Mouse (Mus musculus) cerebral cortex, adult 2 months (tissue): ENCODE data around the gene Tnn.

Source experiments
- WGBS: fragments of 180-500 bp; shearing (Covaris S2); methylation state at CpG from one replicate; pipeline ENCODE4 v1.1.7; 2018; 5-methylcytosine and 5-hydroxymethylcytosine counted together

Tnn gene

DNA sequence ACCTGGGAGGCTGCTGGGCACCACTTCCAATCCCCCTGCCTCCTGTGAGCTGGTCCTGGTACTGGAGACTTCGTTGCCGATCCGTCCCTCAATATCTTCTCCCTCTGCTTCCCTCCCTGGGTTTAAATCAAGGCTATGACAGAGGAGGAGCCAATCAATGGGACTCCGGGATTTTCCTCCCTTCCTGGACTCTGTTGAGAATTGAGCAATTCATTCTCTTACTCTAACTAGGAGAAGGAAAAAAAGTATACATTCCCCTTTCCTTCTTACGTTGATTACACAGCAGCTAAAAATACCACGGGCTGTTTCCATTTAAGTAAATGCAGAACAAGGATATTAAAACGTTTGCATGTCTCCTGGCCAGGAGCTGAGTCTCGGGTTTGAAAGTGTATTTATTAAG, at the start of gene Tnn:
Tnn (minus strand) TSS at position 101 of the 400 bp plus-strand sequence.
- WGBS, result 45% methylated on average over 8 of the region's 8 CpGs

DNA sequence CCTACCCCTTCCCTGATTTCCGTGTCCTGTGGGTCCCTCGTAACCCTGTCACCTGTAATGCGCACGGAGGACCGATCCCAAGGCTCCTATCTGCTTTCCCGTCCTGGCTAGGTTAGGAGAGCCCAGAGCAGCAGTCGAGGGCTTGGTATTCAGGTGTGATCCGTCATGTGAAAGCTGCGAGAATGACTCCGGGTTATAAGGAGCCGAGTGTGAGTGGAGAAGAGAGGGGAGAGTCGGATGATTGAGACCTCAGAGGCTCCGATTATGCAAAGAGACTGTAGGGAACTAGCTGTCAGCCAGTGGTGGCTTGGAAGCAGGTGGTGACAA, 41.9 kb upstream of the Tnn start:
- under 1% methylated on average over 13 of the region's 13 CpGs for WGBS

DNA sequence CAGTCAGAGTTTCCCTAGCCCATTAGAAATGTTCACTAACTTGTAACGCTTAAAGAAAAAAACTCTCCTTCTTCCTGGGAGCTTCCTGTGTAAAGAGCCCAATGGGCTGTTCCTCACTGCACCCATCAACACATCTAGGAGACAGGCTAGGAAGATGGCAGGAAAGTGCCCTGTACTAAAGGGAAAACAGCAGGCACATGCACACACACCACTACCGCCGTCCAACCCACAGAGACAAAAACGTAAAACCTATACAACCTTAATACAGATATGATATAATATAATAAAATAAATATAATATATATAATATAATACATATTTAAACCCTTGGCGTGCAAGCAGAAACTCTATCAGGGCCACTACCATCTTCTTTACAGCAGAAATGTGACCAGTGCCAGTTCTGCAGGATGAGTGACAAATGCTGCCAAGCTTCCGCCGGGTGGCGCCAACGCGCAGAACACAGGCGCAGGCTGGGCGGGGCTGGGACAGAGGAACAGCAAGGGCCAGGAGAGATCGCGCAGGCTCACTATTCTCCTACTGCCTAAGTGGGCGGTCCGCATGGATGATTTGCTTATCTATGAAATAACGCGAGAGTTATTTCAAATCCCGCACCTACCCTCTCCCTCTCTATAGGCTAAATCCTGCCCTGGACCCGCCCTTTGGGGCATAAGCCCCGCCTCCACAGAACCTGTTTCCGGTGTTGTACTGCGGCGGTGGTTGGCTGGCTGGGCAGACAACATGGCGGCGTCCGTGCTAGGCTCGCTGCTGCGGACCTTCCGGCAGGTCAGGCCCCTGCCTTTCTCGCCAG, 41.4 kb upstream of the Tnn start, which contains the start of gene Mrps14:
Mrps14 (plus strand) TSS at position 687 of the 808 bp plus-strand sequence.
- WGBS, result 4% methylated on average over 31 of the region's 31 CpGs

DNA sequence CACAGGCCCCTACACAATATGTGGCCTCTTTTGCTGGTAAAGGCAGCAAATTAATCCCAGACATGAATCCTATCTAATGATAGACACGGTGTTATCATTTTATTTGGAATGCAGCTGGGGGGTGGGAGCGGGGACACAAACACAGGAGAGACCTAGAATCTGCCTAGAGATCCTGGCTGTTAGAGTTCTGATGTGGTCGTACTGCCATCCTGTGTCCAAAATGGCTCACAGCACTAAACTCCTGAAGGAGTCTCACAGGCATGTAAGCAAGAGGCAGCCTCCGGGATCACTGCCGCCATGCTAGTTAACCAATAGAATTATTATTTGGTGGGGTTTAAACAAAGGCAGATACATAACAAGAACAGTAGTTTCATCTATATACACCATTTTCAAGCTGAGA, 31.1 kb upstream of the Tnn start:
- WGBS, result 8% methylated on average over 5 of the region's 5 CpGs

DNA sequence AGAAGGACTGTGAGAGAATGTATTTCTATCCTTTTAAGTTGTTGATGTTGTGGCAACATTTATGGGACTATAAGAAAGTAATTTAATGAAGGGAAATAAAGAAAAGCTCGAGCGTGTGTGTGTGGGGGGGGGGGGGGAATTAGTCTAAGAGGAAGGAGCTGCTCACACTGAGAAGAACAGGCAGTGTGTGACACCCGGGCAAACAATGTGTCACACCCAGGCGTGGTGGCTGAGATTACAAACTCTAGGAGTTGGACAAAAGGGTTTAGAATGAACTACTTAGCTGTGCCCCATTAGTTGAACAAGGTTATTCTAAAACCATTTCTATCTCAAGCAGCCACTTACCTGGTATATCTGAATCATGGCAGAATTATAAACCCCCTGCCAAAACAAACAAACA, 27.8 kb upstream of the Tnn start:
- 81% methylated on average over 4 of the region's 4 CpGs for WGBS

DNA sequence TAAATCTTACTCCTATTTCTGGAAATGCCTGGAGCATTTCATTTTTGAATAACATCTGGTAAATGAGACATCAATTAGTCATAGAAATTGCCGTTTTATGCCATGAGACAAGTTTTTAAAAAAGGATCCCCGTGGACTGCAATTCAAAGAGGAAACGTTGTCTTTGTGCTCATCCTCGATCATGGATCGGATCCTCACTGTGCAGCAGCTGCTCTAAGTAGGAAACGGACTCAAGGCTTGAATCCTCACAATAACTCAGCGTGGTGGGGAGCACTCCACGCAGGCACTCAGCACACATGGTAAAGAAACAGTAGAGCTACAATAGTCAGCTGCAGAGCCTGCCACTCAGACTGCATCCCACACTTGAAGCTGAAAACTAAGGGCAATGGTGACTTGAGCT, 23.5 kb upstream of the Tnn start:
- 49% methylated on average over 8 of the region's 8 CpGs for WGBS

DNA sequence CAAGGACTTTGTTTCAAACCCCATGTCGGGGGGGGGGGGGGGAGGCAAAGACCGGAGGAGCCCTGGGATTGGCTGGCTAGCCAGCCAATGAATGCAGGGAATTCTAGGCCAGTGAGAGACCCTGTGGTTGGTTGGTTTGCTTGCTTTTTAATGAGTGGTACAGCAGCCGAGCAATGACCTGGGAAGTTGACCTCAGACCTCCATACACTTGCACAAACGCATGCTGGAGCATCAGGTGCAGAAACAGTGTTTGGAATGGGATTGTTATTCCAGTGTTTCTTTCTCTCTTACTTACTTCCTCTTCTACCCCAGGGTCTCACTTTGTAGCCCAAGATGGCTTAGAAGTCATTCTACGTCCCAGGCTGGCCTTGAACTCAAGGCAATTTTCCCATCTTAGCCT, 13.2 kb upstream of the Tnn start:
- 86% methylated on average over 4 of the region's 5 CpGs for WGBS

DNA sequence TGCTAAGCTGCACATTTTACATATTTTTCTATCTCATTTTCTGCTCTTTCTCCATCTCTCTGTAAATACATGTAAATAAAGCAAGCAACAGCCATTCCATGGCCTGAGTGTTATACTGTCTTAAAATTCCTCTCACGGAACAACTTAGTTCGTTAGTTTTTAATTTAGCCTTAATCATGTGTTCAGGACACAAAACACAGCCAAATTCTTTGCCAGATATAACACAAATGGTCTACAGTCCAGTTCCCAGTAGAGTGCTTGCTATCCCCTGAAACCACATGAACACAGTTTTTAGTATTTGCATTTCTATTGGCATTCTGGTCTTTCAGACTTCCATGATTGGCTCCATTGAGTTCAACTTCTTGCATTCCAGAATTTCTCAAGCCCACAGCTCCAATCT, 4.8 kb upstream of the Tnn start:
- 61% methylated on average over 2 of the region's 2 CpGs for WGBS

DNA sequence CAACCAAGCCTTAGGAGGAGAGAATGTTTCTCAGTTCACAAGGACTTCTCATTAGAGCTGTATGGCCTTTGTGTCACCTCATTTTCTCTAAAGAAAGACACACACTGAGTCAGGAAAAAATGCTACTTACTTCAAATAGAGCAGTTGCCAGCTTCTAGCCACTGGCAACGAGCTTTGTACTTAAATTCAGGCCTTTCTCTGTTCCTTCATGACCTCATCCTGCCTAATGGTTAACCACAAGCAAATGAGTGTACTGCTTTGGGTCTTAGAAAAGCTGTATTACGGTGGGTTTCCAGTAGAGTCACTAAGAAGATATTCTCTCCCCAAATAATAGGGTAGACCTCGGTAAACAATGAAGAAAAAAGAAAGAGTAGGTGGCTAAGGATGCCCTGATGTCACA, 2.7 kb downstream of the Tnn start:
- WGBS, result 73% methylated on average over 3 of the region's 3 CpGs

DNA sequence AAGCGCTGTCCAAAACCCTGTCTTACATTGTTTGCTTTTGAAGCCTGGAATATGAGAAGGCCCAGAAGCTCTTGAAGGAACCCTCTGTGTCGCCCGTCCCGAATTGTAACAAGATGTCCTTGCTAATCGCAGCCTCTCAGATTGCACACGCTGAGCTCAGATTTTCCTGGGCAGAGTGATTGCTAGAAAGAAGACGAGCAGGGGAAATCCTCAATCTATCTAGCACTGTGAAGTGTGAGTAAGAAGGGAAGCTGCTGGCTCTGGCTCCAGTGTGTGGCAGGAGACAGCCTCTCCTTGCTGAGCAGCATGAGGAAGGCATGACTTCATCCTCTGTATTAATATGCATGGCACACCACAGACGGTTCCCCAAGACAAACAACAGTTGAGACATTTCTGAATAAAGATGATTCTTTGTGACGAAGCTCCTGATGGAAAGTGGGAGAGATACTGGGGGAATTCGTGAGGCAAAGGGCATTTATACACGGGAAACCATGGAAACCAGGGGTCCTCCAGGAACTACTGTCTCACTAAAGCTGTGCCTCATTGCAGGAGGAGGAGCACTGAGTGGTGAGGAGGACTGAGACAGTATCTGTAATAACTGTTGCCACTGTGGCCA, 4.0 kb downstream of the Tnn start:
- WGBS, result 26% methylated on average over 11 of the region's 11 CpGs

DNA sequence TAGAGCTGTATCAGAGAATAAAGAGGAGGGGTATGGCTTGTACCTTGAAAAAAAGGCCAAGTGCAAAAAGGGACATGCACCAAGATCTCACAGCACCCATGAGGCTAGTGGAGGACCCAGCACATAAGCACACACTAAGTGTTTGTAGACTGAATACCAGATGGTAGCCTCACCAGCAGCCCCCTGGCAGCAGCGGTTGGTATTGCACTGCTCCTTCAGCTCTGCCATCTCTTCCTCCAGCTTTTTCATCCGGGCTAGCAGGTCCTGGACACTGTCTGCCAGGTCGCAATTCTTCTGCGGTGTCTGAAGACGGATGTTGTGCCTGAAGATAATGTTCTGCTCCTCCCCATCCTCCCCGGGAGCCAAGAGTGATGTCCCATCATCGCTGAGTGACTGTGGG, 6.1 kb downstream of the Tnn start:
- 97% methylated on average over 7 of the region's 7 CpGs for WGBS

DNA sequence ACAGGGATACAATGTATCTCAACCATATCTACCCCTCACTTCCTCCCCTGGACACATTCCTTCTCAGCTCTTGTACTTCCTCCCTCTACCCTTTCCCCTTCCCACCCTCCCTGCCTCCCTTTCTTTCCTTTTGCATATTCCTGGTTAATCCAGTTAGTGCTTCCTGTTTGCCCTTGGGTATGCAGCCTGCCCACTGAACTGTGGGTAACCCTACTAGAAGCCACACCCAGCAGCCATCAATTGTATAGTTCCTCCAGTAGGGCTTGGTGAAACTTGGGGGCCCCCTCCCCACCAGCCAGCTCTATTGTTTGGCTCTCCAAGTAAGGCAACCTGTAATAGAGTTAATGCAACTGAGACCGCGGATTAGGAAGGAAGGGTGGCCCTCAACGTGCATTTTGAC, 7.8 kb downstream of the Tnn start:
- 78% methylated on average over 3 of the region's 3 CpGs for WGBS

DNA sequence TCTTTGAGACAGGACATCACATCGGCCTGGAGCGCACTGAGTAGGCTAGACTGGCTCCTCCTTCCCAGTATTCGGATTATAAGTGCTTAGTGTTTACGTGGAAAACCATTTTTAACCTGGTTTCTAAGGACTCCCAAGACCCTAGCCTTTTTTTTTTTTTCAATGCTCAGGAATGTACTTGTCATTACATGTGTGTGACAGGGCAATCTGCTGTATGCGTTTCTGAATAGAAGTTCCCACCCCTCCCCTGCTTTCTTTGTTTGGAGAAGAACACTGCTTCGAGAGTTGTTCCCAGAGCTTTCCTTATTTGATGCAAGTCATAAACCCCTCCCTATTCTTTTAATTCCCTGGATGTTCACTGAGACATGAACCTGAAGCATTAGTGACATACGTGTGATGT, 9.0 kb downstream of the Tnn start:
- WGBS, result 85% methylated on average over 7 of the region's 7 CpGs

DNA sequence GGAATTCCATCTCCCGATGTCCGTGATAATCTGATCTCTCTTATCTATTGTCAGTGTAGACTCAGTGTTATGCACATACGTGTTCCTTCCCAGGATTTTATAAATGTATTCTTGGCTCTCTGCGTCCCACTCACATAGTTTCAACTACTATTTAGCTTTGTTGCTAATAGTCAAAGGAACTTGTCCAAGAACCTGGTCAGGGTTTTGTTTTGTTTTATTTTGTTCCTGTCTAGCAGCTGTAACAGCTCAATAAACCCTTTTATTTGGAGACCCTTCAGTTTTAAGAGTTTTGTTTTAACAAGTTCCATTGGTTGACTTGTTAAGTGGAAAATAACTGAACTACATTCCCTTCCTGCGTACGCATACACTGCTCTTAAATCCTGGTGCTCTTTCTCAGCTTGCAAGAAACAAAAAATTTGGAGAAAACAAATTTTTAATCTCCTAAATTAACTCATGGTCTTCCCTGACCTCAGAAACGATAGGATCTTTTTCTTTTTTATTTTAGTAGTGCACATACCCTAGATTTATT, 17.0 kb downstream of the Tnn start:
- 80% methylated on average over 7 of the region's 7 CpGs for WGBS

DNA sequence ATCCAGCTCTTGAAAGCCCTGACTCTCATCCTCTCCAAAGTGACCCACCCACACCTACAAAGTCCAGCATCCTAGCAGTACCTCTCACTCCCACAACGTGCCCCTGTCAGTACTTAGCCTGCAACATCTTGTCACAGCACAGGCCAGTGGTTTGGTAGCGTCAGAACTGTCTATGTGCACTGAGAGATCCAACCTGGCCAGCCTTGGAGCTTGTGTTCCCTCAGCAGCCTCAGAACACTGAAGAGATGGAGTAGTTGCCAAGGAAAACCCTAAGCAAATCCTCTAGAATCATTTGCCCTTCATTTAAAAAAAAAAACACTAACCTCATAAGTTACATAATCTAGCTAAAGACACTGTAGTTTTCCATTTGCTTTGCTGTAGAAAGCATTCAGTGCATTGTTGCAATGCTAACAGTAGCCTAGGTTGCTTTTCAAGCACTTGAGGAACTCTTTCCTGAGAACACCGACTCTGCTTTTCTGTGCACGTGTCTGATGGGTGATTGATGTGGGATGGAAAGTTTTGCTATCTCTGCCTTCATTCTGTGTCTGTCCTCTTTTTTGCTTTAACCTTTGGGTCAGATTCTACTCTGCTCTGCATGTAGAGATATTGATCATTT, 19.8 kb downstream of the Tnn start:
- 60% methylated on average over 4 of the region's 4 CpGs for WGBS

DNA sequence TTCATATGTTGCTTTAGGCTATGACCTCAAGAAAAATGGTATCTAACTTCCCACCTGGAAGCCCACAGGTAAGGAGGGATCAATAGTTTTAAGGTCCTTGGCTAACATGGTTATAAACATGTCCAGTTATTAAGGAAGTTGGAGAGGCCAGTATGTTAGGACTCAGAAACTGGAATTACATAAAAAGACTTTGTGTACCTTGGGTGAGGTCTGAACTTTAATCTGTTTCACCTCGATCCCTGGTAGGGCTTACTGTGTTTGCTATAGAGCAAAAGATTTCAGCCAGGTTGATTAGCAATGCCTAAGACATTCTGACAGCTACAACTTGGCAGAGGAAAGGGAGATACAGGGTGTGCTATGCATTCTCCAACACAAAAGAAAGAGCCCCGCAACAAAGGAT, 29.4 kb downstream of the Tnn start:
- WGBS, result 81% methylated on average over 2 of the region's 2 CpGs

DNA sequence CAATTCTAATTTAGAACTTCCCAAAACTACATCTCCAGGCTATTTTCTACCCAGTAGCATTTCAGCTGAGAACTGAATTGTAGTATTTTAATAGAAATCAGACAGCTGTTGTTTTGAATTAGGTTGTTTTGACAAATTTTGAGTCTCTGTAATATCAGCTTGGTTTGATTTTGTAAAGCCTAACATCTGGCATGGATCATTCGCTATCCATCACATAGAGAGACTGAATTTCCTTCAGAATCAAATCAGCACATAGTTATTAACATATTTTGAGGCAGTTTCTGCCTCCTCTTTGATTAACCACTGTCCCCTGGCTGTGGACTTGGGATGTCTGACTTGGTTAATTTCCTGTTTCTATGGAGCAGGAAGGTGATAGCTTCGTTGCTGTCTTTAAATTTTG, 44.8 kb downstream of the Tnn start:
- 43% methylated on average over 2 of the region's 2 CpGs for WGBS

DNA sequence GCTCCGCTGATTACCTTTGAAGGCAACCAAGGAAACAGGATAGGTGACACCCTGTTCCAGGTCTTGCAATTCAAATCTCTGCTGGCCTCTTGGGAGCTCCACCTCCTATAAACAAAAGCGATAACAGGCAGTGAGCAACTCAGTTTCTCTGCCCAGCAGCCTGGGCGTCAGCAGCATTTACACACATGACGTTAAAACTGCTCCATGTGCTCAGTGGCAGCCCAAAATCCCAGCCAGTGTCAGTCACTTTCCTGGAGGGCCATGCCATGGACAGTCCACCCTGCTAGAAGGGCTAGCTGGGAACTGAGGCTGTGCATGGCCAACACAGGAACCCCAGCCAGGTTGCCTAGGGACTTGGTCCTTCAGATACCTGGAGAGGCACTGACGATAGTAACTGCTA, 48.0 kb downstream of the Tnn start:
- WGBS, result 92% methylated on average over 5 of the region's 5 CpGs

DNA sequence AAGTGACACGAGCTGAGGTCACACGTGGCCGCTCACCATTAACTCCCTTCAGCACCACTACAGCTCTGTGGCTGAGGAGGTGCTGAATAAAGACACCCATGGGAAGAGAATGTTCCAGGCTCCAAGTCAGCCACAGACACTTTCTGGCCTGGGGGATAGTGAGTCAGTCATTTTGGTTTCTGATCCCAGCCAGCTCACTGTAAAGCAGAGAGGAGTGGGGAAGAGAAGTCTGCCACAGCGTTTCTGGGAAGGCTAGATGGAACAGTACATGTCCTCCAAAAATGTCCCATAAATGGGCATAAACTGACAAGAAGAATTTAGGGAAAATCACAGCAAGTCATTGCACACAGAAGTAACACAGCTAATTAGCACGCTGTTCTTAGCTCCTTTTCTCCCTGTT, 52.4 kb downstream of the Tnn start:
- whole genome bisulfite sequencing, result 52% methylated on average over 5 of the region's 5 CpGs

DNA sequence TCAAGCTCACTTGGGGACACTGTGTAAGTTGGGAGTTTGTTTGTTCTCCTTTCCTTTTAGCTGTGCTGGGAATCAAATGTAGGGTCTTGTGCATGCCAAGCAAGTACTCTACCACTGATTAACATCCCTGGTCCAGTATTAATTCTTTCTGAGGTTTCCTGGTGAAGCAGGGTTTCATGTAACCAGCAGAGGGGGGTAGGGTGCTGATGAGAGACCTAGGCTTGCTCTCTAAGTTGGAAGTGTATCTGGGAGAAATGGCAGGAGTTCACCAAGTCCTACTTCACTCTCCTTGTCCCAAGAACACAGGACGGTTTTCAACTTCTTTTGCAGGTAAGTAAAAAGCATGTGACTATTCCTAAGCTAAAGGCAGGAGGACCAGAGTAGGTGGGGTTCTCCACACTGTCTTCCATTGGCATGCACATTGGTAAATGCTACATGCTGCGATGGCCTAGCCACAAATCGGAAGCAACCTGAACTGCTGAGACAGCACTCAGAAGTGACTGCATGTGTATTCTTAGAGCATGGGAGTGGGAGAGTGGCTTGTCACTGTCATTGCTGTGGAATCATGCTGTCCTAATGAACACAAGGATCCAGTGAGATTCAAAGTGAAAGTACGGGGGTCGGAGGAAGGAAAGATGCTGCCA, 53.6 kb downstream of the Tnn start:
- WGBS, result 81% methylated on average over 5 of the region's 5 CpGs

DNA sequence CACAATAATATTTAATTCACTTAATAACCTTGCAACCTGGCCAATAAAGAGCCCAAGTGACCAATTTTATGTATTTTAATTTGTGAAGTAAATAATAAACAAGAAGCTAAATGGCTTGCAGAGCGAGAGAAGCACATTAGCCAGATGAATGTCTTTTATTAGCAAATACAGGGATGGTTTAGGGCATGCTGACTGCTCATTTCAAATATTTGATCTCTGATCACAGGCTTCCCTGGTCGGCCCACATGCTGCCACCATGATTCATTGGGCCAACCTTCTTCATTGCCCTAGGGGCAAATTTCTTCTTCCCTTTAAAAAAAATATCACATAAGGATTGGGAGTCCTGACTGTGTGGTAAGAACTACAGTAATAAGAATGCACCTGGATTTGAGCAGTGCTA, 66.7 kb downstream of the Tnn start:
- WGBS, result 90% methylated on average over 2 of the region's 2 CpGs

DNA sequence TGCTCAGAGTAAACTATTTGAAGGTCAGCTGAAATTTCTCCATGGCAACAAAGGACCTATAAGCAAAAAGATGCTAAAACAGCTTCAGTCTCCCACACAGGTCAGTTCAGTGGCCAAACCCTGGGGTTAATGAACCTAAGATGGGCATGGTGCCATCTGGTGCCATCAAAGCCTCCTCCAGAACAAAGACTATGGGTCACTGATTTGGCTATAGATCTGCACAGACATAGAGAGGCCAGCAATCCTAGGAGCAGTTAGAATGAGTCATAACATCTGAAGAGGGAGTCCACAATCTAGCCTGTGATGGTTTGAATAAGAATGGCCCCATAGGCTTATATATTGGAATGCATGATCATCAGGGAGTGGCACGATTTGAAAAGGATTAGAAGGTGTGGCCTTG, 69.1 kb downstream of the Tnn start:
- 92% methylated on average over 1 of the region's 1 CpGs for WGBS

DNA sequence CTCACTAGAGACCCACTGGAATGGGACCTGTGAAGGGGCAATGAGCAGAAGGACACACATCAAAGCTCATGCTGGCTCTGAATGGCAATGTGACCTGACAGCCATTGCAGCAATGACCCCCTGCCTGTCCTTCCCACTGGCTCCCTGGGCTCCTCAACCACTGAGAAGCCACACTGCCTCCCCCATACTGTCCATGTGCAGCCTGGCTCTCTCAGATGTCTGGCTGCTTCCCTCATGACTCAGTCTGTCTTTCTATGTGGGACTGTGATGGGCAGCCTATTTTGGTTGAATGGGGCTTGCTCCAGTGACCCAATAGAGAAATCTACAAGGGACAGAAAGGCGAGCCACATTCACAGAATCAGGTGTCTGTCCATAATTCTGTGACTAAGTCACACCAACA, 70.7 kb downstream of the Tnn start:
- 74% methylated on average over 1 of the region's 1 CpGs for WGBS
